Mouse (Mus musculus): Measurements from ENCODE around the gene Jmjd4. TPM values are rescaled to one million over a fixed set of nuclear protein-coding genes. Genes with fewer than 3 reads are reported as not detected.

Jmjd4 gene
- polyA plus RNA-seq (2021; fragmentation: Nextera tagmentation): 8.1 and 11.6 TPM in 2 replicates
- long read RNA-seq, experiment 1, full-length matches to known transcripts: 24 of 30 reads
- long read RNA-seq, experiment 1, partial matches to known transcripts: 0 of 30 reads
- long read RNA-seq, experiment 1, other reads (novel, unspliced or antisense): 6 of 30 reads
- long read RNA-seq, experiment 2, full-length matches to known transcripts: 8 of 15 reads
- long read RNA-seq, experiment 2, partial matches to known transcripts: 5 of 15 reads
- long read RNA-seq, experiment 2, other reads (novel, unspliced or antisense): 2 of 15 reads

GRCm38 (mm10) chr11:59449741-59450229 is at the start of gene Jmjd4:
Gene Jmjd4 (plus strand): TSS chr11:59450045.

GRCm38 (mm10) chr11:59451086-59451485 is 1.2 kb downstream of the Jmjd4 start, which contains the start of gene Snap47:
Gene Snap47 (minus strand): TSS chr11:59451186.

GRCm38 (mm10) chr11:59472326-59472677 is 22.5 kb downstream of the Jmjd4 start, which contains the start of gene Zfp867:
Gene Zfp867 (minus strand): TSS chr11:59472474.

Other genes starting within 250 kb of the Jmjd4 start
- gene Mrpl55, start 247.6 kb upstream of the Jmjd4 start, polyA plus RNA-seq (2021; fragmentation: Nextera tagmentation): 167 and 185 TPM in 2 replicates
- 27.0 and 31.2 TPM in 2 replicates for gene 2310033P09Rik, start 241.7 kb upstream of the Jmjd4 start, polyA plus RNA-seq (2021; fragmentation: Nextera tagmentation)
- gene Arf1, start 221.8 kb upstream of the Jmjd4 start, polyA plus RNA-seq (2021; fragmentation: Nextera tagmentation): 449 and 514 TPM in 2 replicates
- not detected in 2 replicates for gene Wnt3a, start 159.3 kb upstream of the Jmjd4 start, polyA plus RNA-seq (2021; fragmentation: Nextera tagmentation)
- gene Wnt9a, start 143.1 kb upstream of the Jmjd4 start, polyA plus RNA-seq (2021; fragmentation: Nextera tagmentation): 4.4 and 5.4 TPM in 2 replicates
- gene Prss38, start 74.4 kb upstream of the Jmjd4 start, polyA plus RNA-seq (2021; fragmentation: Nextera tagmentation): not detected in 2 replicates
- 606 and 669 TPM in 2 replicates for gene Snap47, start 1.1 kb downstream of the Jmjd4 start, polyA plus RNA-seq (2021; fragmentation: Nextera tagmentation)
- 2.1 and 3.8 TPM in 2 replicates for gene Zfp867, start 22.4 kb downstream of the Jmjd4 start, polyA plus RNA-seq (2021; fragmentation: Nextera tagmentation)
- gene Zkscan17, start 76.7 kb downstream of the Jmjd4 start, polyA plus RNA-seq (2021; fragmentation: Nextera tagmentation): 3.2 and 4.3 TPM in 2 replicates
- gene Nlrp3, start 91.5 kb downstream of the Jmjd4 start, polyA plus RNA-seq (2021; fragmentation: Nextera tagmentation): 0.69 and 0.75 TPM in 2 replicates
- gene Olfr222, start 126.2 kb downstream of the Jmjd4 start, polyA plus RNA-seq (2021; fragmentation: Nextera tagmentation): not detected in 2 replicates
- gene Olfr223, start 143.2 kb downstream of the Jmjd4 start, polyA plus RNA-seq (2021; fragmentation: Nextera tagmentation): not detected in 2 replicates
- gene Mprip, start 211.3 kb downstream of the Jmjd4 start, polyA plus RNA-seq (2021; fragmentation: Nextera tagmentation): 29.8 and 39.8 TPM in 2 replicates

Data from left cerebral cortex, adult 6 months (tissue).